Mouse (Mus musculus): ENCODE measurements around the gene Inca1. TPM values are rescaled to one million over a fixed set of nuclear protein-coding genes. Genes with fewer than 3 reads are reported as not detected.

Gene Inca1
- polyA plus RNA-seq, 1 experiment from 2014 or later = 1.5 TPM

DNA sequence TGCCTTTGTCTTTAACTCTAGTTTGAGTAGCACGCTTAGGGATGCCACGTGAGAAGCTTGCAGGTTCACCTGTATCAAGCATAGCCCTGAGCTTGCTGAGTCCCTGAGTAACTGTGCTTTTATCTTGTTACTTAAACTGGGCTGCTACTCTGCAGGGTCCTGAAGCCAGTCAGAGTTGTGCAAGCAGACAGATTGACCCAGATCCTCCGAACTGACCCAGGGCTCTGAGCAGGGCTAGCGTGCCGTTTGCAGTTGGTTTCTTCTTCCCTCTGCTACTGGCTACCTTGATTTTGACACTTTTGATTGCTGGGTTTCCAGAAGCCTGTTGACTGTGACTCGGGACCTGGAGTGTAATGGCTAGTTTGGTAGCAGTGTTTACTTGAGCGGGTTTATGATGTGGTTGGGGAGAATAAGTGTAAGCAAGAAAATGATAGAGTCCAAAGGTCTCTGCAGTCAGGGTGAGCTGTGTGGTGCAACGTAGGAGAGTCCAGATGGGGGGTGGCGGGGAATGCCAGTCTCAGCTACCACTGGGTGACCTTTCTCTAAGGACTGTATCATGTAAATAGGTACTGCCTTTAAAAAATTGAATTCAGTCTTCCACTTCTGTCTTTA is 30.6 kb upstream of the Inca1 start:
- 74% methylated on average over 9 of the region's 9 CpGs for WGBS
- Histone ChIP-seq H3K4me2 (ENCODE audit: low read depth, low read length) (no peak overlapping the region), H3K4me1 (replicated peaks; ENCODE audit: control insufficient read depth, insufficient read depth, low read length) (no peaks in the 10 kb centered on the region), H3K4me3 (ENCODE audit: low read length) (no peak overlapping the region), H3K36me3 (ENCODE audit: control insufficient read depth, insufficient read depth, low read length) (peaks cover 23% of the 10 kb centered on the region), H3K9ac (ENCODE audit: low read length) (no peak overlapping the region), H3K27me3 (ENCODE audit: control insufficient read depth, insufficient read depth, low read depth, low read length) (no peaks in the 10 kb centered on the region), H3K9me3 (ENCODE audit: control insufficient read depth, low read length) (no peaks in the 10 kb centered on the region), H3K27ac (ENCODE audit: low read length) (no peak overlapping the region)
- no peak for ATAC-seq (ENCODE audit: low read depth)

DNA sequence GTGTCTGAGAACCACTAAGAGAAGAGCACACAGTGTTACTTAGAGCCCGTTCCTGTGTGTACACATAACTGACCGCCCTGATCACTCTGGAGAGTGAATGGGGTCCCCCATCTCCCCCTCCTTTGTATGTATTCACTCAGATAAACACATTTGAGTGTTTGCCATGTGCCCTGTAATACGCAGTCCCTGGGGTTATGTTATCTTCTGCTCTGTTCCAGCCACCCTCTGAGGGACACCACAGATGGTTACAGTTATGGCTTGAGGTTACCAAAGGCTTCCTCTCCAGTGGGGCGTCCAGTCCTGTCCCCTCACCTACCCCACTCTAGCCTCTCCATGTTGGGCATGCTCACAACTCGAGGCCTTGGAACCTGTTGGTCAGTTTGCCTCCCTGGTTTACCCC is 27.4 kb upstream of the Inca1 start:
- no peaks in the 10 kb centered on the region for H3K4me1 ChIP-seq (replicated peaks; ENCODE audit: control insufficient read depth, insufficient read depth, low read length)
- H3K27me3 ChIP-seq (ENCODE audit: control insufficient read depth, insufficient read depth, low read depth, low read length) = no peaks in the 10 kb centered on the region
- 68% methylated on average over 5 of the region's 5 CpGs for WGBS
- H3K4me3 ChIP-seq (ENCODE audit: low read length) = no peak overlapping the region
- no peaks in the 10 kb centered on the region for H3K9me3 ChIP-seq (ENCODE audit: control insufficient read depth, low read length)
- no peak for ATAC-seq (ENCODE audit: low read depth)
- no peak overlapping the region for H3K4me2 ChIP-seq (ENCODE audit: low read depth, low read length)
- H3K27ac ChIP-seq (ENCODE audit: low read length) = no peak overlapping the region
- peaks cover 41% of the 10 kb centered on the region for H3K36me3 ChIP-seq (ENCODE audit: control insufficient read depth, insufficient read depth, low read length)
- H3K9ac ChIP-seq (ENCODE audit: low read length) = no peak overlapping the region

DNA sequence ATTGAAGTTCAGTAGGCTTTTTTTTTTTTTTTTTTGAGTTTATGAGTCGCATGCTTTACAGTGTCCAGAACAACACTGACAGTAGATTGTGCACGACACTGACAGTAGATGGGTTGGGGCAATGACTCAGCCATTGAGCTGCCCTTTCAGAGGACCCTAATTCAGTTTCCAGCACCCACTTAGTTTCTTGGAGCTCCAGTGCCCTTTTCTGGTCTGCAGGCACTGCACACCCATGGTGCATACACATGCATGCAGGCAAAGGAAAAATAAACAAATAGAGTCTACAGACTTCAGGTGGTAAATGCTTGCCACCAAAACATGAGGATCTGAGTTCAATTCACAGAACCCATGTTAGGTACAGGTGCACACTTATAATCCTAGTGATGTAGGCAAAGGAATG is 26.6 kb upstream of the Inca1 start:
- Histone ChIP-seq H3K27me3 (ENCODE audit: control insufficient read depth, insufficient read depth, low read depth, low read length) (no peaks in the 10 kb centered on the region), H3K9ac (ENCODE audit: low read length) (no peak overlapping the region), H3K4me2 (ENCODE audit: low read depth, low read length) (no peak overlapping the region), H3K27ac (ENCODE audit: low read length) (no peak overlapping the region), H3K4me3 (ENCODE audit: low read length) (no peak overlapping the region), H3K4me1 (replicated peaks; ENCODE audit: control insufficient read depth, insufficient read depth, low read length) (no peaks in the 10 kb centered on the region), H3K9me3 (ENCODE audit: control insufficient read depth, low read length) (no peaks in the 10 kb centered on the region), H3K36me3 (ENCODE audit: control insufficient read depth, insufficient read depth, low read length) (peaks cover 45% of the 10 kb centered on the region)
- no peak for ATAC-seq (ENCODE audit: low read depth)
- WGBS = 92% methylated on average over 2 of the region's 2 CpGs

DNA sequence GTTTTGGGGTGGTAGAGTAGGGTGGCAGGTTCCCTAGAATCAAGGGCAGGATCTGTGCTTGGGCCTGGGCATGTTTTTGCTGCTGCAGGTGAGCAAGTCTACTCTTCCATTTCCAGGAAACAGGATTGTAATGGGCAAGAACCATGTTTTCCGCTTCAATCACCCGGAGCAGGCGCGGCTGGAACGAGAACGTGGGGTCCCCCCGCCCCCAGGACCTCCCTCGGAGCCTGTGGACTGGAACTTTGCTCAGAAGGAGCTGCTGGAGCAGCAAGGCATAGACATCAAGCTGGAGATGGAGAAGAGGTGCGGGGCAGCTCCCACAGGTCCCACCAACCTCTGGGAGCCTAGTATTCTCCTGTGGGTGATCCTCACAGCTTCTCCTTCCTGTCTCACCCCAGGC is 24.8 kb upstream of the Inca1 start:
- H3K4me2 ChIP-seq (ENCODE audit: low read depth, low read length) = no peak overlapping the region
- no peak overlapping the region for H3K27ac ChIP-seq (ENCODE audit: low read length)
- H3K4me3 ChIP-seq (ENCODE audit: low read length) = no peak overlapping the region
- H3K36me3 ChIP-seq (ENCODE audit: control insufficient read depth, insufficient read depth, low read length) = peaks cover 62% of the 10 kb centered on the region
- no peaks in the 10 kb centered on the region for H3K9me3 ChIP-seq (ENCODE audit: control insufficient read depth, low read length)
- H3K27me3 ChIP-seq (ENCODE audit: control insufficient read depth, insufficient read depth, low read depth, low read length) = no peaks in the 10 kb centered on the region
- WGBS = 95% methylated on average over 9 of the region's 9 CpGs
- no peak overlapping the region for H3K9ac ChIP-seq (ENCODE audit: low read length)
- H3K4me1 ChIP-seq (replicated peaks; ENCODE audit: control insufficient read depth, insufficient read depth, low read length) = no peaks in the 10 kb centered on the region
- ATAC-seq (ENCODE audit: low read depth) = no peak

DNA sequence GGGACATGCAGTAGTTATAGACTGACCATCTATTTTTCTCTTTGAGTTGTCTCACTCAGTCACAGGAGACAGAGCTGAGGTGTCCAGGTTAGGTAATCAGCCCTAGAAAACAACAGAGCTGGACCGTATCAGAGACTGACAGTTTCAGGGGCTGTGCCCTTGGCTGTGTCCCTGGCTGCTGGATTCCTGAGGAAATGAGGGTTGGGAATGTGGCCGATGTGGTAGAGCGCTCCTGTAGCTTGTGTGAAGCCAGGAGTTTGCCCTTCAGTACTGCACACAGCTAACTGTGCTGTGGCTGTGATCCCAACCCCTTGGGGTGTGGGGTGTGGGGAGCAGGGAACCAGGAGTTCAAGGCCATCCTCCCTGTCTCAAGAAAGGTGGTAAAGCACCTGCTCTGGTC is 21.1 kb upstream of the Inca1 start:
- no peaks in the 10 kb centered on the region for H3K4me1 ChIP-seq (replicated peaks; ENCODE audit: control insufficient read depth, insufficient read depth, low read length)
- H3K4me3 ChIP-seq (ENCODE audit: low read length) = no peak overlapping the region
- H3K36me3 ChIP-seq (ENCODE audit: control insufficient read depth, insufficient read depth, low read length) = peaks cover 63% of the 10 kb centered on the region
- H3K4me2 ChIP-seq (ENCODE audit: low read depth, low read length) = no peak overlapping the region
- no peaks in the 10 kb centered on the region for H3K9me3 ChIP-seq (ENCODE audit: control insufficient read depth, low read length)
- no peaks in the 10 kb centered on the region for H3K27me3 ChIP-seq (ENCODE audit: control insufficient read depth, insufficient read depth, low read depth, low read length)
- no peak for ATAC-seq (ENCODE audit: low read depth)
- no peak overlapping the region for H3K9ac ChIP-seq (ENCODE audit: low read length)
- no peak overlapping the region for H3K27ac ChIP-seq (ENCODE audit: low read length)
- WGBS = 87% methylated on average over 3 of the region's 3 CpGs

DNA sequence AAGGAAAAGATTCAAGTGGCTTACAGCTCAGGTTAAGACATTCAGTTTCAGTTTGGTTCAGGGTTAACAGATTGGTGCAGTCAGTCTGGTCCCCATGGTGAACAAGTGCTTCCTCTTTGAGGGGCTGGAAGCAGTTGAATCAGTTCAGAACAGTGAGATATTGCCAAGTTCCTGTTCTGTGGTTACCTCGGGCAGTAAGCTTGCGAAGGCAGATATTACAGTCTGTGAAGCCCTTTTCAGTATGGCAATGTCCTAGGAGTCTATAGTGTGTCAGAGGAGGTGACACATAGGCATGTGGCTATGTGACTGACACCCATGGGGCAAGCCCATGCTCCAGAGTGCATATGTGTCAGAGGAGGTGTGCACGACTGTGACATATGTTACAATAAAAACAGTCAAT is 20.6 kb upstream of the Inca1 start:
- H3K4me3 ChIP-seq (ENCODE audit: low read length) = no peak overlapping the region
- H3K9ac ChIP-seq (ENCODE audit: low read length) = no peak overlapping the region
- H3K36me3 ChIP-seq (ENCODE audit: control insufficient read depth, insufficient read depth, low read length) = peaks cover 63% of the 10 kb centered on the region
- no peak overlapping the region for H3K27ac ChIP-seq (ENCODE audit: low read length)
- H3K4me1 ChIP-seq (replicated peaks; ENCODE audit: control insufficient read depth, insufficient read depth, low read length) = no peaks in the 10 kb centered on the region
- WGBS = 86% methylated on average over 3 of the region's 3 CpGs
- no peak for ATAC-seq (ENCODE audit: low read depth)
- no peaks in the 10 kb centered on the region for H3K27me3 ChIP-seq (ENCODE audit: control insufficient read depth, insufficient read depth, low read depth, low read length)
- H3K9me3 ChIP-seq (ENCODE audit: control insufficient read depth, low read length) = no peaks in the 10 kb centered on the region
- H3K4me2 ChIP-seq (ENCODE audit: low read depth, low read length) = no peak overlapping the region

DNA sequence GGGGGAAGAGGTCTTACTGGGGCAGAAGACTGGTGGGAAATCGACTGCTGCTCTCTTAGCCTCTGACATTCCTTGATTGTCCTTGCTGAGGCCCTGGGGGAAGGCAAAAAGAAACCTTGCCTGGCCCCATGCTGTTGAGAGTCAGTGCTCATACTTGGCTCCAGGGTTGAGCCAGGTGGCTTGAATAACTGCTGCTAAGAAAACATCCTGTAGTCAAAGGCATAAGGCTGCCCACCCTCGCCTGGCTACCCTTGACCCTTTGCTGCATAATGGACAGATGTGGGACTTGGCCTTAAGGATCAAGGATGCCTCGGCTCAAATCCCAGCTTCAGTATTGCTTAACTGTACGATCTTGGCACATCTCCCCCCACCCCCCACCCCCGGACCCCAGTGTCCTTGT is 18.5 kb upstream of the Inca1 start:
- no peak overlapping the region for H3K4me2 ChIP-seq (ENCODE audit: low read depth, low read length)
- WGBS = 73% methylated on average over 5 of the region's 5 CpGs
- no peak overlapping the region for H3K9ac ChIP-seq (ENCODE audit: low read length)
- H3K27ac ChIP-seq (ENCODE audit: low read length) = no peak overlapping the region
- H3K27me3 ChIP-seq (ENCODE audit: control insufficient read depth, insufficient read depth, low read depth, low read length) = no peaks in the 10 kb centered on the region
- ATAC-seq (ENCODE audit: low read depth) = no peak
- no peaks in the 10 kb centered on the region for H3K4me1 ChIP-seq (replicated peaks; ENCODE audit: control insufficient read depth, insufficient read depth, low read length)
- no peak overlapping the region for H3K4me3 ChIP-seq (ENCODE audit: low read length)
- no peaks in the 10 kb centered on the region for H3K9me3 ChIP-seq (ENCODE audit: control insufficient read depth, low read length)
- H3K36me3 ChIP-seq (ENCODE audit: control insufficient read depth, insufficient read depth, low read length) = peaks cover 47% of the 10 kb centered on the region

DNA sequence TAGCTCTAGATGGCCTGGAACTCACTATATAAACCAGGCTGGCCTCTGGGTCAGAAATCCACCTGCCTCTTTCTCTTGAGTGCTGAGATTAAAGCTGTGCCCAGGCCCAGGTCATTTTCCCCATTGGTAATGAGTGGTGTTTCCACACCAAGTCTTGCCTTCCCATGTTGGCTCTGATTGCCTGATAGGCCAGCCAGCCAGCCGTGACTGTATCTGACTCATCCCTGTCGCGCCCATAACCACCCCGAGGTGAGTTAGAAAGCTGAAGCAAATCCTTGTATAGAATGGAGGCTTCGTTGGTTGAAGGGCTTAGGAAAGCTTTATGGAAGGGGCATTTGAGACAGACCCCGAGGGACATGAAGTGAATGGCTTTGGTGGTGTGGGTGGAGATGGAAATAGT is 15.9 kb upstream of the Inca1 start:
- Histone ChIP-seq H3K4me1 (replicated peaks; ENCODE audit: control insufficient read depth, insufficient read depth, low read length) (no peaks in the 10 kb centered on the region), H3K9ac (ENCODE audit: low read length) (no peak overlapping the region), H3K27ac (ENCODE audit: low read length) (no peak overlapping the region), H3K36me3 (ENCODE audit: control insufficient read depth, insufficient read depth, low read length) (peaks cover 45% of the 10 kb centered on the region), H3K27me3 (ENCODE audit: control insufficient read depth, insufficient read depth, low read depth, low read length) (no peaks in the 10 kb centered on the region), H3K4me2 (ENCODE audit: low read depth, low read length) (no peak overlapping the region), H3K4me3 (ENCODE audit: low read length) (no peak overlapping the region), H3K9me3 (ENCODE audit: control insufficient read depth, low read length) (no peaks in the 10 kb centered on the region)
- 91% methylated on average over 6 of the region's 6 CpGs for WGBS
- ATAC-seq (ENCODE audit: low read depth) = no peak

DNA sequence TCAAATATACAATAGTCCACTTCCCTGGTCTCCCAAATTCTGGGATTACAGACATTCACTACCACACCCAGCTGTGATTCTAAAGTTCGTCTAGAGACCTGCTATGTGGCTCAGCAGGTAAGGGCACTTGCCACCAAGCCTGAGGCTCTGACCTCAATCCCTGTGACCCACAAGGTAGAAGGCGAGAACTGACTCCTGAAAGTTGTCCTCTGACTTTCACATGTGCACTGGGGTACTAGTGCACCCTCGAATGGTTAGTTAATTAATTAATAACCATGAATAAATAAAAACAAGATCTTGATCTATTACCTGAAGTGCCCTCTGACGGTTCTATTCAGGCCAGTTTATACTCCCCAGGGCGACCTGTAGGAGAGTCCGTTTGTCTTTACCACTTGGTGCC is 13.3 kb upstream of the Inca1 start:
- Histone ChIP-seq H3K9ac (ENCODE audit: low read length) (no peak overlapping the region), H3K36me3 (ENCODE audit: control insufficient read depth, insufficient read depth, low read length) (peaks cover 39% of the 10 kb centered on the region), H3K4me1 (replicated peaks; ENCODE audit: control insufficient read depth, insufficient read depth, low read length) (no peaks in the 10 kb centered on the region), H3K27me3 (ENCODE audit: control insufficient read depth, insufficient read depth, low read depth, low read length) (no peaks in the 10 kb centered on the region), H3K4me3 (ENCODE audit: low read length) (no peak overlapping the region), H3K27ac (ENCODE audit: low read length) (no peak overlapping the region), H3K9me3 (ENCODE audit: control insufficient read depth, low read length) (no peaks in the 10 kb centered on the region), H3K4me2 (ENCODE audit: low read depth, low read length) (no peak overlapping the region)
- 76% methylated on average over 6 of the region's 6 CpGs for WGBS
- ATAC-seq (ENCODE audit: low read depth) = no peak

DNA sequence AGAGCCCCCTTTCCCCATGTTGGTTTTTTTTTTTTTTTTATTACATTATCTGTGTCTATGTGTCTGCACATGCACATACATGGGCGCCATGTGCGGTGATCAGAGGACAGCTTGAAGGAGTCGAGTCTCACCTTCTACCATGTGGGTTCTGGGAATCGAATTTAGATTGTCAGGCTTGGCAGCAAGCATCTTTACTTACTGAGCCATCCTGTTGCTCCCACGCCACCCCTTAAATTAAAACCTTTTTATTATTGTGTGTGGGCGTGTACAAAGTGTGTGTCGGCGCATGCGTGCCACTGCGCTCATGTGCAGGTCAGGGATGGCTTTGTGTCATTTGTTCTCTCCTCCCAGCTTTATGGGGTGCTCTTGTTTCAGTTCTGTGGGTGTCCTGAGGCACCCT is 11.1 kb upstream of the Inca1 start:
- ATAC-seq (ENCODE audit: low read depth) = no peak

More for the DNA sequence above, 11.1 kb upstream of the Inca1 start:
- no peak overlapping the region for H3K4me3 ChIP-seq (ENCODE audit: low read length)
- no peak overlapping the region for H3K27ac ChIP-seq (ENCODE audit: low read length)
- no peaks in the 10 kb centered on the region for H3K9me3 ChIP-seq (ENCODE audit: control insufficient read depth, low read length)
- H3K4me2 ChIP-seq (ENCODE audit: low read depth, low read length) = no peak overlapping the region
- no peaks in the 10 kb centered on the region for H3K27me3 ChIP-seq (ENCODE audit: control insufficient read depth, insufficient read depth, low read depth, low read length)
- 91% methylated on average over 10 of the region's 10 CpGs for WGBS
- H3K9ac ChIP-seq (ENCODE audit: low read length) = no peak overlapping the region
- no peaks in the 10 kb centered on the region for H3K4me1 ChIP-seq (replicated peaks; ENCODE audit: control insufficient read depth, insufficient read depth, low read length)
- peaks cover 42% of the 10 kb centered on the region for H3K36me3 ChIP-seq (ENCODE audit: control insufficient read depth, insufficient read depth, low read length)

All from lung, embryonic 16.5 days (tissue).